Mouse (Mus musculus) urinary bladder, postnatal 4 days (tissue): ENCODE measurements at regions not wholly inside any gene's neighbourhood (a gene's known extent, or its start where the extent isn't known, plus 50 kb on each side); places are given as distances from the start of the nearest gene placed in this dataset.
A peak's percentile ranks its signal among the peaks of the same experiment; 100 is the strongest.
"Not testable (repeated sequence)": the region's sequence is repeated elsewhere in the genome, so short reads cannot be mapped to it uniquely, and the experiment has no call there.

Experiments
- DNase-seq, 2 experiments: peaks; one replicate each; pipeline ENCODE4 v3.0.0; 2021 to 2022; ENCODE audit warnings: low spot score in 2 of 2

DNA sequence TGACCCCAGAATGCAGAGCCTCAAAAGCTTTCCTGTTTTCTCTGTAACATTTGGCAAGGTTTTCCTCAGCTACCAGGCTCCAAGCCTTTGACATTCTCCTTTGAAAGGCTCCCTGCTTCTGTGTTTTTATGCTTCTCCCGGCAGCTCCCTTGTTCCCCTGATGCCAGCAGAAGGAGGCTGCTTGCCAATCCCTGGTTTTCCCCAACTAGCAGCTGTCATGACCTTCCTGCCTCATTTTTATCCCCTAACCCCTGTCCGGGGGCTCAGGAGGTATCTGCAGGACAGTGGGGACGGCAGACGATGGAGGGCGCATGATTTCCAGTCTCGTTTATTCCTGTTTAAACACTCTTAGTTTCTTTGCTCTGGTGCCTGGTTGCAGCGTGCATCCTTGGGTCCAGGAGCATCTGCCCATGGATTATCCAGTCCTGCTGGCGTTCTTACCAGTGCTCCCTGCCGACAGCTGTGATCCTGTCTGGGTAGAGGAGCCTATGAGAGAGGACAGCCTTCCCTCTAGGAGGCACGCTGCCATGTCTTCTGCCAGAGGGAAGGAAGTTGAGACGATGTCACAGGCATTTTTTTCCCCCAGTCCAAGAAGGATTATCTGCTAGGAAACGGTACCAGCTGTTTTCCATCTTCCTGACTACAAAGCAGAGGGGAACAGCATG is 285.8 kb upstream of the Ubash3b start:
- peak; percentile 58 to 68 for DNase-seq

DNA sequence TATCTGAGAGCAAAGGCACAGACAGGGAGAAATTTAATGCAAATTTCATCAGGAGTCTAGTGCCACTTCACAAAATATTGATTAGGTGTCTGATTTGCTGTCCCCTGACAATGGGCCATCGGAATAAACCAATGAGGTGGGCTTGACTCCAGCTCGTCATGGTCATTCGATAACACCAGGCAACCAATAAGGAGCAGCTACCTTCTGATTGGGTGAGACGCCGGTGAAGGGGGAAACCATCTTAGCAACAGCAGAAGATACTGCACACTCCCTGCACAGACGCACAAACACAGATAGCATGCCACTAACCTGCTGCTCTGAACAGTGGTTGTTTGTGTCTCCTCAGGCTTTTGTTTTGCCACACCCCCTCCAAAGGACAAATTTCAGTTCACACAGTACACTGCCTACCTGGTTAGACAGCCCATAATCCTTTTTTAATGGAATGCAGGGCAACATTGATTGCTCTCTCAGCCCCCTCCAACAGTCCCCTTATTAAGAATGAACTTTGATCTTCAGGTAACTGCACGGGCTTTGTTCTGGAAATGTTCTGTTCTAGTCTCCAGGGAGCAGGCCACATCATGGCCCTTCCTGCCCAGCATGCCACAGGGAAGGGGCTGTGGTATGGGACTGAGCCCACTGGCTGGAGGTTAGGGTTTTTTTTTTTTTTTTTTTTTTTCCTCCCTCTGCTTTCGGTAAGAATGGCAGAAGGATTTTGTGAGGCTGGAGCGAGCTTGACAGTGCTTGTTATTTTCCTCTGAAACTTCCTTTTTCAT is 285.1 kb upstream of the Ubash3b start:
- DNase-seq: no peak

DNA sequence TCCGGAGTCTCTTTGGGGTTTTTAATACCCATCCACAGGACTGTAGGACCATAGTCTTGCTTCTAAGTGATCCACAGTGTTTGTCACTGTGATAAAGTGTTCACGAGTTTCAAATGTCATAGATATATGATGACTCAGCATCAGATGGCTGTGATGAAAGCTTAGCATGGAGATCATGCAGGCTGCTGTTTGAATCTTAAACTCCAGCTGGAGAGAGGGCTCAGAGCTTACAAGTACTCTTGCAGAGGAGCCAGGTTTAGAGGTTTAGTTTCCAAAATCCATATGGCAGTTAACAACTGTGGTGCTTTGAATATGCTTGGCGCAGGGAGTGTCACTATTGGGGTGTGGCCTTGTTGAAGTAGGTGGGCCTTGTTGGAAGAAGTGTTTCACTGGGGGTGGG is 280.9 kb upstream of the Ubash3b start:
- DNase-seq: no peak

DNA sequence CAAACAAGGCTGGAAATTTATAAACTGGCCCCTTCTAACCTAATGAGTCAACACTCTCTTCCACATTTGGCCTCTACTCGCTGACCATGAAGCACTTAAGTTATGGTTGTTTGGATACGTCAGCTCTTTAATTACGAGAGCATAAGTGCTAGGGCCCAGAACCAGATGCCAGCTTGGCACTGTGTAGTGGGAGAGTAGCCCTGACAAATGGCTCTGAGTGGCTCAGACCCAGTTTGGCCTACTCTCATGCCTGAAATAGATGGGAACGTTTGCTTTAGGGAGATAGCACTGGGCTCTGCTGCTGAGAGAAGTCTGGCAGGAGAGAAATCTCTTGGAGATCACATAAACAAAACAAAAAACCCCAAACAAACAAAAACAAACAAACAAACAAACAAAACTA is 278.5 kb upstream of the Ubash3b start:
- no peak for DNase-seq

DNA sequence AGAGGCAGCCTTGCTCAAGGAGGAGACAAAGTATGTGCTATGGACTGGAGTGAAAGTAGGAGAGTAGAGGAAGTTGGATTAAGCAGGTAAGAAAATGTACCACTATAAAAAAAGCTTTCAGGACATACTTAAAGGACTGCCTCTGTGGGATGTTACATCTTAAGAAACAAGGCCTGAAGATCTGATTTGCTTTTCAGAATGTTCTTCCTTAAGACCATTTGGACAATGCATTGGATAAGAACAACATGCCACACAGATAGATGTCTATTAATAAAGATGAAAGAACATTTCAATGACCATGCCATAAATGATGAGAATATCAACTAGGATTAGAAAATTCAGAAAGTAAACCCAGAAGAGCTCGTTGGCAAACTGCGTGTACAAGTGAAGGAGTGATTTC is 276.6 kb upstream of the Ubash3b start:
- no peak for DNase-seq

DNA sequence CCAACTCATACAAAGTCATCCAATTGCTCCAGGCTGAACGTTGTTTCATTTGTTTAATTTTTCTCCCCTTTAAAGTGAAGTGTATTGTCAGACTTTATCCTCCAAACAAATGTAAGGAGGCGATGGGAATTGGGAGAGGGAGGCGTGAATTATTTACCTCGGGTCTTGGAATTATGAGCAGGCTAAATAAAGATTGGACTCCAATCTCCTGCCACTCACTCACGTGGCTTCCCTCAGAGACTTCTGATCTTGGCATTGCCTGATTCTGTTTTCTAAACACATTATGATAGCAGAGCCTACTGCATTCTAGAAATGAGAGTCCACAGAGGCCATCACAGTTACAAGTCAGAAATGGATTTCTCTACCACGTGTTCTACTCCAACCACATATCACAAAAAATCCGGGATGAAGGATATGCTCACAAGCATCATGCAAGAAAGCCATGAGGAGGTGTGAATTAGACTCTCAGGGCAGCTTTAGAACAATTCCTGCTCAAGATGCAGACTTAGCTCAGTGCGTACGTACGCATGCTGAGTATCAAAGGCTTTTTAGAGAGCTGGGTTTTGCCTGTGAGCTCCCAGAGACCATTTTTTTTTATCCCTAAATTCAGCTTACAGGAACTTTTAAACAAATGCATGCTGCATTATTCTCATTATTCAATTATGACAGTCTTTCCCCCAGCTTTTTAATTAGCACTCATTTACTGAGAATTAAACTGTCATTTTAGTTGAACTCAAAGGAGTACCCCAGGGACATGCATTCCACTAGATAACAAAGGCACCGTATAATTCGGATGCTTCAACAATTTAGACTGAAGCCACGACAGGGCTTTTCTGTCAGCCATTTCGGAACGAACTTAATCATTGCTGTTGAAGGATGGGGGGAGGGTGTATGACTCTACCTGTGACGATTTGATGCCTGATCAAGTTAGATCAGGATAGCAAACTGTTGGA is 269.2 kb upstream of the Ubash3b start:
- no peak for DNase-seq

DNA sequence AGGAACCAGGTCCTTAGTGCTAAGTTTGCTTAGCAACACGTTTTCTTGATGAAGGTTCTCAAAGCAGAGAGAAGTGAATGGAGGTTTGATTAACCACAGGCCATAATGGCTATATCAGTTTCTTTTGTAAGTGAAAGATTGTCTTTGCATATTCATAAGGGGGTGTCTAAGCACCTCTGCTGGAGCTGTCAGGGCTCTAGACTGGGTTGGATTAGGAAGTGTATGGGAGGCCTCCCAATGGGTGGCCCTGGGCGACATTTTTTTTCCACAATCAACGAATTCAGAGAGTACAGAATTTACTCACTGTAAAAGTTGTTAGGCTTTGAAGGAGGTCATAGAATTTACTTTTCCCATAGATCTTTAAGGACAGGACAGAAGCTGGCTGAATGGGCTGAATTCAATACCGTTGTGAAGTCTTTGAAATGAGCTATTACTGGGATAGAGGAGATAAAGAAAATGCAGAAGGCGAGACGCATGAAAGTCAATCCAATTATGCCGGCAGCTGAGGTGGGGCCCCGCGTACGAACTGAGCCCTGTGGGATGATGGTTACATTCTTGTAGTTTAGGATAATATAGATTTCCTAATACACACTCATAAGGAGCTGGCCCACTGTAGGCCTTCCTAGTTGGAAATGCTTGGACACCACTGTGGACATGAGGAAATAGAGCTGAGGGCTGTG is 268.4 kb upstream of the Ubash3b start:
- no peak for DNase-seq

DNA sequence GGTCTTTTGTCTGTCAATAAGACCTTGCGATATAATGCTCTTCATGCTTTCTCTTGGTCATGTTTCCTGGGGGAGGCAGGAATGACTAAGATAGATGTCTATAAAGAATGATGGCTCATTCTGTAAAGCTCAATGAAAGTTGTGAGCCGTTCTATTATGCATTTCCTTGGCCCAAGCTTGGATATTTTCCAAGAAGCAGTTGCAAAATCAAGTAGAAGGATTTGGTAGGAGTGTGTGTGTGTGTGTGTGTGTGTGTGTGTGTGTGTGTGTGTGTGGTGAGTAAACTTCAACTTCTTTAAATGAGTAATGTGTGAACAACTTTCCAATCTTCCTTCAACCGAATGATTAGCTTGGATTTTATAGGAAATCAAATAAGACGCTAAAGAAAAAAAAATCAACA is 267.7 kb upstream of the Ubash3b start:
- DNase-seq: no peak

DNA sequence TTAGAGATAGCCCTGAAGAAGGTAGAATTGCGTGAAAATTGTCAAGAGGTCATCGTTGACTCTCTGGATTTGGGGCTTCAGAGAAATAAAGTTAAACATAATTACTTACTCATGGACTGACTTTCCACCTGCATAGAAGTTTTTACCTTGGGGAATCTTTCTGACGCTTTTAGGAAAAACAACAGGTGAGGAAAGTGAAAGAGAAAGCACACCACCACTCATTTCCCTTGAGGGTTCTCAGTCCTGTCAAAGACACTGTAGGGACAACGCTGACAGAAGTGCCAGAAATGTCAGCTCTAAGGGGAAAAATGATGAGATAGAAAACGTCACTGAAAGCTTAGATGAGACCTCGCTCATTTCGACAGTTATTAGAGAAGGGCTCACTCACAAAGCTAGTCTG is 265.2 kb upstream of the Ubash3b start:
- DNase-seq: no peak

DNA sequence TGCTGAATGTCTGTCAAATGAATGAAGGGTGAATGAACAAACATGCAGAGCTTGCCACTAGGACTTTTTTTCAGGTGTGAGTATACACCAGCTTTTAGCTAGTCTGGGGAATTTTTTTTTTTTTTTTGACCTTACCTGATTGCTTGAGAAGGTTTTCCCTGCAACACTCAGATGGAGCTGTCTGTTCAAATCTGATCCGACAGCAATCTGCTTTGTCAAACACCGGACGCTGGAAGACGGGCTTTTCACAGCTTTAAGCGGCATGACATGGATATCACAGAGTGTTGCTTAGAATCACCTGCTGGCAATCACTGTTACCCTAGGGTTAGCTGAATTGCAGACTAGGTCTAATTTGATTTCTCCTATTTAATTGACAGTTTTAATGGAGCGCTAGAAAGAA is 263.7 kb upstream of the Ubash3b start:
- DNase-seq: no peak

DNA sequence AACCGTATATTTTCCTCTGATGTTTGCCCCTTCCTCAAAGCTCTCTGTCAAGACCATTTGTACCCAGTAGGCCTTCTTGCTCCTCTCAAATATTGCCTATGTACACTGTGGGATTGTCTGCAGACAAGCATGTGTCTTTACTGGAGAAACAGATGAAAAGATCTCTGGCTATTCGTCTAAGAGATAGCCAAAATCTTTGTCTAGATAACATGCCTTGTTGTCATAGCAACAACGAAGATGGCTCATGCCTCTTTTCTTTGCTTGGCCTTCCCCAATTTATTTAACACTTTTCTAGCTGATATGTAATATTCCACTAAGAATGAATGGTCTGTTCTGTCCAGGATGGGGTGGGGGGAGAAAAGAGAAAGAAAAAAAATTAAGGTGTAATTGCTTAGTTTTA is 252.3 kb upstream of the Ubash3b start:
- no peak for DNase-seq

DNA sequence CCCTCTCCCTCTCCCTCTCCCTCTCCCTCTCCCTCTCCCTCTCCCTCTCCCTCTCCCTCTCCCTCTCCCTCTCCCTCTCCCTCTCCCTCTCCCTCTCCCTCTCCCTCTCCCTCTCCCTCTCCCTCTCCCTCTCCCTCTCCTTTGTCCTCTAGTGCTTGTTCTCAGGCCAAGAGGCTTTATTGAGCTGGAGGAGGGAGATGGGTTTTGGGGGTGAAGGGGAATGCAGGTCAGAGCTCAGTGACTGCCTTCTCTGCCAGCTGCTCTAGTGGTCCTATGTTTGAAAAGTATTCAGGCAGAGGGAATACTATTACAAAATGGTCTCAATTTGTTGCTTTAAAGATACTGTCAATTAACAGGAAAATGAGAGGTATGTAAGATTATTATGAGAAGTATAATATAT is 251.6 kb upstream of the Ubash3b start:
- DNase-seq: not testable (repeated sequence)

DNA sequence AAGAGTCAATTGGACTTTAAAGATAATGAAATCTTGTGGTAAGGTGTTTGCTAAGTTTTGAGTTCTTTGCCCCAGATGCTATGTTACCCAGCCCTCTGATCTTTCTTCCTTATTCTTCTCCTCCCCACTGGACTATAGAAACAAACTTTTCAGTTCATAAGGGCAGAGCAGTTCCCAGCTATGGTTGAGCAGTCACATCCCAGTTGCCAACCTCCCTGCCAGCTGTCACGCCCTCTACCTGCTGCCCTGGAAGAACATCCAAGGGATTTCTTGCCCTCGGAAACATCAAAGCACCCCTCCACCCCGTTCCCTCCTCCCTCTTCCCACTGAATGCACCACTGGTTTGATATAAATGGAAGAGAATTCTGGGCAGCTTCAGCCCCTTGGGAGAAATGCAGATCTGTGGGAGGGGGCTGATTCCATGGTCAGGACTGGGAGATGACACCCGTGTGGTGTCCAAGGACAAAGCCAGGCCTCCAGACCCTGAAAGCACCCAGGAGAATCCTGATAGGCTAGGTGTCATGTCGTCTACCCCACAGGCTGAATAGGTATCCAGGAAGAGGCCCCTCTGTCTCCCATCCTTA is 250.8 kb upstream of the Ubash3b start:
- DNase-seq: no peak

DNA sequence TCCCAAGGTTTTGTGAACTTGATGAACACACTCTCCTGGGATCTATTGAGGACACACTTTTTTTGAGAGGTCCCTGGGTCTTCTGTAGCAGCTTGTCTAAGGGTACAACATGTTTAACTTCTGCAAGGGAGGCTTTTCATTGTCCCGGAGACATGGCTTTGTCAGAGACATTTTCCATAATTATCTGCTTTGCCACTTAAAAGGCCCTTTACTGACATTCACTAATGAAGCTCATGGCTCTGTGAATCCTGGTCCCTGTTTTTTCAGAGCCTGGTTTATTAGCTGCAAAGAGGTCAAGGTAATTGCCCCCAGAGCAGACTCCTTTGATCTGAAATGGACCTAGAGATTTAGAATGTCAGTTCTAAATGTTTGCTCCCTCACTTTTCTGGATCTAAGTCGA is 246.8 kb upstream of the Ubash3b start:
- no peak for DNase-seq

DNA sequence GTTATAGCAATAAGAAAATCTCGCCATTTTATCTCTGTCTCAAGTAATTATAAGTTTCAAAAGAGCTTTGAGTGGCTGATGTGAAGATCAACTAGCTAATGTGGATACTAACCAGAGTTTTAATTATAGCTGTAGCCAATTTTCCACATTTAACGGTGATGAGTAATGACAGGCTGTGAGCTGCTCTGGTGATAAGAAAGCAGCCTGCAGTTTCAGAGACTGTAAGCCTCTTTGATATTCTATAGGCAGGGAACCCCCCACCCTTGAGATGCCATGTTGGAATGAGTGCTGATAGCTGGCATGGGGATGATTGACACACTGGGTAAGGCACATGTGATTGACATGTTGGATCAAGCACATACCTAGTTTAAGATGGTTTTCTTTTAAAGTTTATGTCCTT is 245.6 kb upstream of the Ubash3b start:
- DNase-seq: no peak

DNA sequence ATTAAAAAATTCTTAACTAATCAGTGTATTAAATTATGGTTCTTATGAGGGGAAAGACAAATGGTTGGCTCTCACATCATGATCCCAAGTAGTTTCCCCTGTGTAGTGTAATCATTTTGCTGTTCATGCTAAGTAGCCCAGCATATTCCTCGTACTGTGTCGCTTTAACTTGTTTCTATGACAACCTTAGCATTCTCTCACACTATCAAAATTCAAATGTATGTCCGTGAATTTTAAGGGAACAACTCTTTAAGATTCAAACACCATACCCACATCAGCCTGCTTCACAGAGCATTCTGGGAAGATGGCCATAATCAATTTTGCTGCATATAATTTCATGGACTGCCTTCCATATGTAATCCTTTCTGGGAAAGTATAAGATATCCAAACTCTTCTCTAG is 241.4 kb upstream of the Ubash3b start:
- no peak for DNase-seq

DNA sequence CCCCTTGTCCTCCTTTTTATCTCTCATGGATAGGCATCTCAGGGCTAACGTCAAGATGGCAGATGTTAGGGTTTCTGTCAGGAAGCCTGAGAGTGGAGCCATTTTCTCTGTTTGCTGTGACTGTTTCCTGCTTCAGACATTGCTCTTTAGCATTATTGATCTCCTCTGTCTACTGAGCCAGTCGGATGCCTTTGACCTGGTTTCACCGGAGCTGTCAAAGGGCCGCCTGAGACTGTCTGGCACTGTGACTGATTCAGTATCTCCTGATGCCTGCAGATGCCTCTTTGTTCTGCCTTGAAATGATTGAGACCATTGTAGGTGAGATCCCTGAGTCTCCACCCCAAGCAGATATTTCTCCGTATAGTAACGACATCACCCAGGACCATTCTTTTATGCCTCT is 239.5 kb upstream of the Ubash3b start:
- DNase-seq: no peak

DNA sequence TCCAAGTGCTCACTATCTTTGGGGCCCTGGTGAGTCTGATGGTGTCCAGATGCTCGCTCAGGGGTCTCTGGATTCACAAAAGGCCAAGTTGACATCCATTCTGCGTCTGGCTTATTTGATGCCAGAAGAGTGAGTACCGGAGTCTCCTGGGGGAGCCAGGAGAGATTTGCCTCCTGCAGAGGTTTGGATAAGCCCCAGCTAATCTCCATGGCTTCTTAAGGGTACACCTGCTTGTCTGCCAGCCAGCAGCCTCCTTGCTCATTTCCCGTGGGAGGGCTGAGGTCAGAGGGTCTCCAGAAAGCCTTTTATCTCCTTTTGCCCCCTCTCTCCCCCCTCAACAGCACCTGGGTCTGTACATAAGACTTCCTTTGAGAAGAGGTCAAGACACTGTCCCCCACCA is 234.0 kb upstream of the Ubash3b start:
- no peak for DNase-seq

DNA sequence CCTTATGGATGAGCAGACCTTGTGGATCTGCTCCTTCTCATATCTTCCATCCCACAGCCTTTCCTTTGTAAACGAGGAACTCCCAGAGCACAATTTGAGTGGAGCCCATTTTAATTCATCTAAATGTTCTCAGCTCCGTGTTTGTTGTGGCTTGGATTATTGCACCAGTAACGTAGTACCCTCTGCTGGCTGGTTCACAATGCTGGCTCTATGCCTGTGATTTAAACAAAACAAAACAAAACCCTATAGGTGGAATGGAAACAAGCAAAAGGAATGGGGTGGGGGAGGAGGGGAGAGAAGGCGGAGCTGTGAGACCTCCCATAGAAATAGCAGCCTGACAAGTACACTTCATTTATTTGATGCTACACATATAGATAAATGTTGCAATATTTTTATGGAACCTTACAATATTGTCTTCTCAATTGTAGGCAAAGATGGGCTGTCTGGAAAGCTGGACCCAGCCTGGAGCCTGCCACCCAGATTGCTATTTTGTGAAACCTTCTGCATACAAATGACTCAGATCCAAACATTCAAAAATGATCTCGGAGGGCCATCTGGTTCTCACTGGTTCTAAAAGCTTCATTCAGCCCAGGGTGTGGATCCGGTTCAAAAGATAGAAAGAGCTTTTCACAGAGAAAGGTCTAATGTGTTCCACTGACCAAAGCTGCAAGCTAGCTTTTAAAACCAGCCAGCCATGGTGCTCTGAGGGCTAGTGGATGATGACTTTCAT is 230.3 kb upstream of the Ubash3b start:
- DNase-seq: no peak

DNA sequence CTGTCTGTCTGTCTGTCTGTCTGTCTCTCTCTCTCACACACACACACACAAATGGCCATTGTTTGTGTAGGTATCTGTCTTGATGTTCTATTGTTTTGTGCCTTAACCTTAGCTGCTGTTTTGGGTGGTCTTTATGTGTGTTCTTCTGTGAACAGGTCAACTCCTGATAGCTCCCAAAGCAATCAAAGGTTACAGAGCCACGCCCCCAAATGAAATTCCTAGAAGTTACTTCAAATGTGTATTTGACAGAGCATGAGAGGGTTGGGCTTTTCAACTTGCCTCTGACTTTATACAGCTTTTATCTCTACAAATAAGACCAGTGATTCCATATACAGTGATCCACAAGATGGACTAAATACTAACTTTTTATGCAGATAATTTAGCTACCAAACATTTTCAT is 217.8 kb upstream of the Ubash3b start:
- DNase-seq: no peak
